Mouse (Mus musculus) retina, postnatal 1 day (tissue): ENCODE measurements around the gene Bnip3.

Experiments used
- DNase-seq: peaks from one replicate; pipeline ENCODE4 v3.0.0-alpha.2; 2012

Gene Bnip3

GRCm38 (mm10) chr7:138903886-138904435 lies 5.4 kb downstream of the Bnip3 start:
- no peak for DNase-seq

- DNase-seq = no peak
Observed at GRCm38 (mm10) chr7:138898743-138899142, 10.6 kb downstream of the Bnip3 start.

GRCm38 (mm10) chr7:138898122-138898521 lies 11.2 kb downstream of the Bnip3 start:
- DNase-seq = no peak

- no peak for DNase-seq
Observed at GRCm38 (mm10) chr7:138885365-138886289, 23.7 kb downstream of the Bnip3 start.

GRCm38 (mm10) chr7:138883724-138884123 lies 25.6 kb downstream of the Bnip3 start:
- no peak for DNase-seq

- DNase-seq = no peak
Observed at GRCm38 (mm10) chr7:138875031-138875430, 34.3 kb downstream of the Bnip3 start.

- no peak for DNase-seq
Observed at GRCm38 (mm10) chr7:138872956-138873355, 36.4 kb downstream of the Bnip3 start.

- DNase-seq = no peak
Observed at GRCm38 (mm10) chr7:138868316-138868715, 41.0 kb downstream of the Bnip3 start.

- no peak for DNase-seq
Observed at GRCm38 (mm10) chr7:138867286-138867685, 42.0 kb downstream of the Bnip3 start.

GRCm38 (mm10) chr7:138864776-138865175 lies 44.5 kb downstream of the Bnip3 start:
- DNase-seq = no peak

- DNase-seq = no peak
Observed at GRCm38 (mm10) chr7:138863950-138864572, 45.3 kb downstream of the Bnip3 start.

GRCm38 (mm10) chr7:138856670-138857069 lies 52.6 kb downstream of the Bnip3 start:
- no peak for DNase-seq

GRCm38 (mm10) chr7:138854201-138854600 lies 55.1 kb downstream of the Bnip3 start:
- DNase-seq = no peak

GRCm38 (mm10) chr7:138853417-138854031 lies 55.8 kb downstream of the Bnip3 start:
- DNase-seq = no peak

- no peak for DNase-seq
Observed at GRCm38 (mm10) chr7:138850083-138850482, 59.2 kb downstream of the Bnip3 start.

- no peak for DNase-seq
Observed at GRCm38 (mm10) chr7:138848028-138848920, 61.0 kb downstream of the Bnip3 start.

GRCm38 (mm10) chr7:138847316-138848027 lies 61.8 kb downstream of the Bnip3 start:
- no peak for DNase-seq

GRCm38 (mm10) chr7:138846502-138846991 lies 62.8 kb downstream of the Bnip3 start:
- peak; percentile 57 for DNase-seq

GRCm38 (mm10) chr7:138845544-138846391 lies 63.6 kb downstream of the Bnip3 start, which contains the start of the genes Ppp2r2d and Mapk1ip1:
Gene Ppp2r2d (plus strand): TSS chr7:138846079.
Gene Mapk1ip1 (minus strand): TSS chr7:138846273.
- DNase-seq = peak; percentile 98

- DNase-seq = no peak
Observed at GRCm38 (mm10) chr7:138845111-138845510, 64.2 kb downstream of the Bnip3 start.
